Mouse (Mus musculus) limb, embryonic 13.5 days (tissue): ENCODE measurements around the gene Fggy. TPM values are rescaled to one million over a fixed set of nuclear protein-coding genes. Genes with fewer than 3 reads are reported as not detected.

ENCODE experiments used
- ATAC-seq: fragments of 200-750 bp; cut with Nextera tagmentation; 2 replicates; pipeline ENCODE4 v1.8.0; 2017; ENCODE audit warnings: low read depth, moderate number of reproducible peaks, moderate TSS enrichment; ENCODE audit not compliant: low FRiP score
- H3K27ac ChIP-seq: fragments of 300-500 bp; sonication (generic); 2 replicates; pipeline ENCODE4 v1.5.1; 2015; ENCODE audit warnings: inconsistent platforms, mild to moderate bottlenecking, moderate library complexity
- H3K27me3 ChIP-seq: fragments of 300-500 bp; sonication (generic); 2 replicates; pipeline ENCODE4 v1.6.1; 2015; ENCODE audit warnings: mild to moderate bottlenecking, inconsistent platforms
- H3K36me3 ChIP-seq: fragments of 300-500 bp; sonication (generic); 2 replicates; pipeline ENCODE4 v1.6.1; 2015; ENCODE audit warnings: inconsistent platforms, mild to moderate bottlenecking, moderate library complexity
- H3K4me1 ChIP-seq: fragments of 300-500 bp; sonication (generic); 2 replicates; pipeline ENCODE4 v1.6.1; 2015; ENCODE audit warnings: inconsistent platforms
- H3K4me2 ChIP-seq: fragments of 300-500 bp; sonication (generic); replicated peaks from 2 replicates; pipeline ENCODE4 v1.6.1; 2015; ENCODE audit warnings: inconsistent platforms, mild to moderate bottlenecking, moderate library complexity
- H3K4me3 ChIP-seq: fragments of 300-500 bp; sonication (generic); 2 replicates; pipeline ENCODE4 v1.5.1; 2015; ENCODE audit warnings: moderate library complexity, mild to moderate bottlenecking, inconsistent platforms
- H3K9ac ChIP-seq: fragments of 300-500 bp; sonication (generic); 2 replicates; pipeline ENCODE4 v1.6.1; 2015; ENCODE audit warnings: mild to moderate bottlenecking, inconsistent platforms
- H3K9me3 ChIP-seq: fragments of 300-500 bp; sonication (generic); 2 replicates; pipeline ENCODE4 v1.6.1; 2016; ENCODE audit warnings: inconsistent platforms
- WGBS: fragments of 180-500 bp; shearing (Covaris S2); methylation state at CpG from one replicate; pipeline ENCODE4 v1.1.7; 2015; 5-methylcytosine and 5-hydroxymethylcytosine counted together
- polyA plus RNA-seq: library from polyadenylated mRNA; unstranded; fragments of >200 nt; fragmentation: Nextera tagmentation; extraction: Ambion mirVana; gene quantifications from 2 replicates; pipeline ENCODE4 v1.2.1, GENCODE M21; 2015

Fggy gene
- polyA plus RNA-seq, 1 experiment from 2014 or later, result 8.3 TPM

DNA sequence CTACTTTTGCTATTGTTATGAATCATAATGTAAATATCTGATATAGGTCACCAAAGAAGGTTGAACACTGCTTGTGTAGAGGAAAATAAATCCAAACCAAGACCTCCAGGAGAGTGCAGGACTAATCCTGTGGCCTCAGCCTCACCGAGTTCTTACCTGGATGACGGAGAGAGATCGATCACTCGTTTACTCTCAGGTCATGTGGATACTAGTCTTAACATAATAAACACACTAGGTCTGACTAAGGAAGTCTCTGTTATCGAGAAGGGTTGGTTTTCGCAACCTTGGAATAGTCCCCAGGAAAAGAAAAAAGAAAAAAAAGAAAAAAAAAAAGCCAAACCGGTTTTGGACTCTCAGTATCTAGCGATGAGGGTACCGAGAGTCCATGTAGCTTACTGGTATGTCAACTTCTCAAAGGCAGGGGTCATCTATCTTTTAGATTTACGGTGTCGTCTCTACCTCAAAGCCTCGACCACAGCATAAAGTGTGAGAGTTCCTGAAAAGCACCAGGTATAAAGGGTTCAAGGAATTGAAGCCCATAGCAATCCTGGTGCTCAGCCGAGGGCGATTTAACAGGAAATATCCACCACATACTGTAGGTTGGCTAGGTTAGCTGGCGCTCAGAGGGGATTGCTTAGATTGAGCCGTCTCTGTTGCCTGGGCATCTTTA is 509 bp upstream of the Fggy start:
- H3K9ac ChIP-seq, result peak overlapping the region; percentile 66
- peak overlapping the region; percentile 63; the same call in 1 of the 2 replicates for H3K27ac ChIP-seq
- no peaks in the 10 kb centered on the region for H3K9me3 ChIP-seq
- 42% methylated on average over 16 of the region's 16 CpGs for WGBS
- H3K4me3 ChIP-seq, result peak overlapping the region; percentile 43
- ATAC-seq, result peak; percentile 49
- no peaks in the 10 kb centered on the region for H3K36me3 ChIP-seq
- peaks cover 17% of the 10 kb centered on the region for H3K4me1 ChIP-seq
- peak overlapping the region; percentile 66 for H3K4me2 ChIP-seq
- no peaks in the 10 kb centered on the region for H3K27me3 ChIP-seq

GRCm38 (mm10) chr4:95558271-95558888 is 1.1 kb downstream of the Fggy start:
- Histone ChIP-seq H3K27me3 (no peaks in the 10 kb centered on the region), H3K4me3 (no peak overlapping the region), H3K4me2 (0 out of 2 replicates have a peak overlapping the region, but pooled peaks have one; percentile 66), H3K9me3 (no peaks in the 10 kb centered on the region), H3K9ac (no peak overlapping the region), H3K4me1 (peaks cover 17% of the 10 kb centered on the region), H3K27ac (peak overlapping the region; percentile 81), H3K36me3 (no peaks in the 10 kb centered on the region)
- WGBS, result 78% methylated on average over 4 of the region's 4 CpGs
- no peak for ATAC-seq

- peaks cover 6% of the 10 kb centered on the region for H3K4me1 ChIP-seq
- H3K27me3 ChIP-seq, result no peaks in the 10 kb centered on the region
- WGBS, result 79% methylated on average over 3 of the region's 3 CpGs
- no peak overlapping the region for H3K27ac ChIP-seq
- no peak overlapping the region for H3K4me3 ChIP-seq
- no peak overlapping the region for H3K9ac ChIP-seq
- H3K4me2 ChIP-seq, result no peak overlapping the region
- no peak for ATAC-seq
- no peaks in the 10 kb centered on the region for H3K9me3 ChIP-seq
- H3K36me3 ChIP-seq, result no peaks in the 10 kb centered on the region
Measured at GRCm38 (mm10) chr4:95571621-95572020, 14.3 kb downstream of the Fggy start.

DNA sequence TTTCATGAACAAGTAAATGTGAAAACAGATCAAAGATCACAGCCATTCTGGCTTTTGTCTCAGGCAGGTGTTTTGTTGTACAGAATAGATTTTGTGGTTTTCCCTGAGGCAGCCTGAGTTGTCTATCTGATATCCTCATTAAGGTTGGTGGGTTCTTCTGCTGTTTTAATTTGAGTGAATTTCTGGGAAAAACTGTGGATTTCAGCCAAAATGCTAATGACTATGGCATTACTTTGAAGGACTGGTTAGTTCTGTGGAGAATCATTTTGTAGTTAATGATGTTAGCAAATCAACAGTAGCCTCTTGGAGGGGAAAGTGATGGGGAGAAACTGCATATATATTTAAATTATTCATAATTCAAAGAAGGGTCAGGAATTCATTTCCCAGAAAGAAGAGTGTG is 16.4 kb downstream of the Fggy start:
- Histone ChIP-seq H3K36me3 (no peaks in the 10 kb centered on the region), H3K27me3 (no peaks in the 10 kb centered on the region), H3K4me3 (no peak overlapping the region), H3K4me1 (peaks cover 6% of the 10 kb centered on the region), H3K27ac (no peak overlapping the region), H3K9ac (no peak overlapping the region), H3K4me2 (no peak overlapping the region), H3K9me3 (no peaks in the 10 kb centered on the region)
- ATAC-seq, result no peak

DNA sequence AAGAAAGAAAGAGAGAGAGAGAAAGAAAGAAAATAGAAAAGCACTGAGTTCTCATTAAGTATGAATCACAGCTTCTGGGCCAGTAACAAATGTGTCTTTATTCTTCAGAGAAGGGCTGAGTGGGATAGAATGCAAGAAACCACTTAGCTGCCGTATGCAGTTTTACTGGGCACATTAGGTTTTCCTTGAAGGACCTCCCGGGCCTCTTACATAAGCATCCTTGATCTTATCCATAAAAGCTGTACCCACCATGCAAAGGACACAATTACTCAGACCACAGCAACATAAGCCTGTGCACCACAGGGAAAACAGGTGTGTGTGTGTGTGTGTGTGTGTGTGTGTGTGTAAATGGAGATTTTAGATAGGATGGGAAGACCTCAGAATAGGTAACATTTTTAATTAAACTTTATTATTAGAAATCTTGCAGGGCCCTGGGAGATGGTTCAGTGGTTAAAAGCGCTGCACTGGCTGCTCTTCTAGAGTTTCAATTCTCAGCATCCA is 18.2 kb downstream of the Fggy start:
- Histone ChIP-seq H3K9ac (no peak overlapping the region), H3K4me3 (no peak overlapping the region), H3K9me3 (no peaks in the 10 kb centered on the region), H3K4me2 (no peak overlapping the region), H3K27me3 (no peaks in the 10 kb centered on the region), H3K36me3 (no peaks in the 10 kb centered on the region), H3K4me1 (peaks cover 6% of the 10 kb centered on the region), H3K27ac (no peak overlapping the region)
- WGBS, result 45% methylated on average over 3 of the region's 3 CpGs
- no peak for ATAC-seq

- H3K36me3 ChIP-seq, result no peaks in the 10 kb centered on the region
- no peak overlapping the region for H3K9ac ChIP-seq
- H3K4me2 ChIP-seq, result no peak overlapping the region
- H3K9me3 ChIP-seq, result no peaks in the 10 kb centered on the region
- no peak overlapping the region for H3K27ac ChIP-seq
- WGBS, result 90% methylated on average over 5 of the region's 5 CpGs
- no peak overlapping the region for H3K4me3 ChIP-seq
- H3K4me1 ChIP-seq, result peaks cover 8% of the 10 kb centered on the region
- no peak for ATAC-seq
- H3K27me3 ChIP-seq, result no peaks in the 10 kb centered on the region
Measured at GRCm38 (mm10) chr4:95579183-95579582, 21.9 kb downstream of the Fggy start.

DNA sequence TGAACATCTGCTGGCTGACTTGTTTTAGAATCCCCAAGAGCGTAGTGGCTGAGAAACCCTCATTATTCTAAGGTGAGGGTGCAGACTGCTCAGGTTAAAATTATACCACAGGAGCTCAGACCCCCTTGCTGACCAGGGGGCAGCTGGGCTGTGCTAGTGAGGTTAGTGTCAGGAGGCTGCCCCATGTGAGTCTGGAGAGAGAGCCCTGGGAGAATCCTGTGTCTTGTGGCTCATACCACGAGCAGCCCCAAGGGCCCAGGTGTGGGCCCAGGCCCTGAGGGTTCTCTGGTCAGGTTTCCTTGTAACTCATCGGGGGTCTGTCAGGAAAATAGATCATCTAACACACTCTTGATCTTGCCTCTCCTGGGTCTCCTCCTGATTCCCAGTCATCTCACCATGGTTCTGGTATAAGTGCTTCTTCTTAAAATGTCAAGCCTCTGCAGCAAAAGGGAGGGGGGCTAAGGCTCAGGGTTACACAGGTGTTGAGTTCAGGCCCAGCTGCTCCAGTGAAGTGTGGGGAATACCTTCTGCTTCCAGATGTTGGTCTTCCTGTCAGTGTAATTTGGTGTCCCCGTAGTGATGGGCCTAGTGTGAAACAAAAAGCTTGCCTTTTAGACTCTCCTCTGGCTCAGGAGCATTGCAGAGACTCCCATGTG is 26.9 kb downstream of the Fggy start:
- H3K36me3 ChIP-seq, result no peaks in the 10 kb centered on the region
- no peaks in the 10 kb centered on the region for H3K9me3 ChIP-seq
- H3K9ac ChIP-seq, result no peak overlapping the region
- no peak overlapping the region for H3K4me3 ChIP-seq
- ATAC-seq, result peak; percentile 51
- peaks cover 12% of the 10 kb centered on the region for H3K4me1 ChIP-seq
- no peaks in the 10 kb centered on the region for H3K27me3 ChIP-seq
- no peak overlapping the region for H3K27ac ChIP-seq
- 45% methylated on average over 4 of the region's 4 CpGs for WGBS
- no peak overlapping the region for H3K4me2 ChIP-seq

GRCm38 (mm10) chr4:95586274-95587001 is 29.1 kb downstream of the Fggy start:
- ATAC-seq, result no peak
- WGBS, result 51% methylated on average over 4 of the region's 4 CpGs

GRCm38 (mm10) chr4:95588722-95589283 is 31.5 kb downstream of the Fggy start:
- H3K4me2 ChIP-seq, result no peak overlapping the region
- 80% methylated on average over 2 of the region's 2 CpGs for WGBS
- H3K9me3 ChIP-seq, result no peaks in the 10 kb centered on the region
- no peaks in the 10 kb centered on the region for H3K27me3 ChIP-seq
- ATAC-seq, result no peak
- no peak overlapping the region for H3K4me3 ChIP-seq
- no peaks in the 10 kb centered on the region for H3K36me3 ChIP-seq
- no peak overlapping the region for H3K9ac ChIP-seq
- no peak overlapping the region for H3K27ac ChIP-seq
- peaks cover 12% of the 10 kb centered on the region for H3K4me1 ChIP-seq

More at GRCm38 (mm10) chr4:95586274-95587001, 29.1 kb downstream of the Fggy start:
- no peaks in the 10 kb centered on the region for H3K36me3 ChIP-seq
- no peaks in the 10 kb centered on the region for H3K27me3 ChIP-seq
- no peak overlapping the region for H3K9ac ChIP-seq
- H3K9me3 ChIP-seq, result no peaks in the 10 kb centered on the region
- H3K27ac ChIP-seq, result no peak overlapping the region
- H3K4me1 ChIP-seq, result peaks cover 12% of the 10 kb centered on the region
- H3K4me3 ChIP-seq, result no peak overlapping the region
- H3K4me2 ChIP-seq, result no peak overlapping the region

DNA sequence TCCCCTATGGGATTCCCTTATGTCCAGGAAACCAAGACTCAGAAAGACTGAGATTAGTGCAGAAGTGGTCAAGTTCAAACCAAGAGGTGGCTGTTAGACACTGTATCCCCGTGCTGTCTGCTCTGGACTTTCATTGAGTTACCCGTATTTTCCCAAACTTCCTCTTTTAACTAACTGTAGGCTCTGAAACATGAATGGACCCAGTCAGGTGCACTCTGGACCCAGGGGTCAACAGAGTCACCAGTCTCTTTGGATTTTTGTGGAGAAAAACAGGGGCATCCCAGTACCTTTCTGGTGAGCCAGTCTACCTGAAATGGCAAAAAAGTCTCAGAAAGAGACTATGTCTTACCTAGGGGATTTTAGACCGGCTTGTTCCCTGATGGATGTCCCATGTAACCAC is 33.6 kb downstream of the Fggy start:
- Histone ChIP-seq H3K36me3 (no peaks in the 10 kb centered on the region), H3K9ac (no peak overlapping the region), H3K4me1 (peaks cover 5% of the 10 kb centered on the region), H3K4me3 (no peak overlapping the region), H3K27me3 (no peaks in the 10 kb centered on the region), H3K9me3 (no peaks in the 10 kb centered on the region), H3K4me2 (no peak overlapping the region), H3K27ac (no peak overlapping the region)
- 90% methylated on average over 3 of the region's 3 CpGs for WGBS
- no peak for ATAC-seq

GRCm38 (mm10) chr4:95597208-95597607 is 39.9 kb downstream of the Fggy start:
- Histone ChIP-seq H3K4me1 (peaks cover 5% of the 10 kb centered on the region), H3K27me3 (no peaks in the 10 kb centered on the region), H3K4me3 (no peak overlapping the region), H3K9me3 (no peaks in the 10 kb centered on the region), H3K27ac (no peak overlapping the region), H3K4me2 (no peak overlapping the region), H3K9ac (no peak overlapping the region), H3K36me3 (no peaks in the 10 kb centered on the region)
- no peak for ATAC-seq
- WGBS, result 51% methylated on average over 6 of the region's 6 CpGs

- Histone ChIP-seq H3K27ac (no peak overlapping the region), H3K27me3 (no peaks in the 10 kb centered on the region), H3K9ac (no peak overlapping the region), H3K9me3 (no peaks in the 10 kb centered on the region), H3K4me1 (peaks cover 5% of the 10 kb centered on the region), H3K4me2 (no peak overlapping the region), H3K4me3 (no peak overlapping the region), H3K36me3 (no peaks in the 10 kb centered on the region)
- 23% methylated on average over 4 of the region's 4 CpGs for WGBS
- ATAC-seq, result no peak
Measured at GRCm38 (mm10) chr4:95601776-95602175, 44.5 kb downstream of the Fggy start.
